Mouse (Mus musculus) v-Abl transformed pro-B cells (cell line): ENCODE measurements around the gene Otulinl.

Experiments used
- in situ Hi-C, 2 experiments: fragments of 400-800 bp; cut with MboI; formaldehyde crosslinking; loops; one replicate each; pipeline ENCODE4 v1.15.1; 2025; ENCODE audit not compliant: unreplicated experiment in 2 of 2

Gene Otulinl

DNA sequence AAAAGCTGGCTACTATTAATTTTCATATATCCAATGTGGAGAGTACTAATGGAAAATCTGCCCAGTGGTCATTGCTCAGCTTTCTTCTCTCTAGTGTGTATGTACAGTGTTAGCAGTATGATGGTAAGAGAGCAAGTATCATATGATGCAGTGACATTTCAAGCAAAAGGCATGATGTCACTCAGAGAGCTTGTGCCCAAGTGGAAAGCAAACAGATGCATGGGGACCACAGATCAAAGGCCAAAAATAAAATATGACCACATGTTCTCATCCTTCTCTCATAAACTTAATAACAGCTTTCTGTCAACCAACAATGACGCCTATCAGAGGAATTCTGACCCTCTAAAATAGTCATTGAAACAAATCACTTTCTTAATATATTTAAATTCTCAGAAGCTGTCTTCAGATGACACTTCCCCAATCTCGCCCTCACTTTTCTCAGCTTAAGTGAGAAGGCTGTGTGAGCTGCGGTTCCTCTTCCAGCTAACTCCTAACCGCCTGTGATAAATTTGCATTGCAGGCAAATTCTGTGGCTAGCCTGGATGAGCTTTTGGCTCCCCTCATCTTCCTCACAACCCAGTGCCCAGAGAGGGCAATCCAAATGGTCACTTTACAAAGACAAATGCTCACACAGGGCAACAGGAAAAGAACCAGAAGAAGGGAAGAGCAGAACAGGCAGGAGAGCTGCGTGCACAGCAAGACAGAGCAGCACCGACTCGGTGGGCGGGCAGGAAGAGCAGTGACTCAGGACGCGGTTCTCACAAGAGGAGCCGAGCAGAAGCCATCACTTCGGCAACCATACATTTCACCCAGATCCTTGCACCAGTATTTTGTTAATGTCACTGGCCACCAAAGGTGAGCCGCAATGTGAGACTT is 56.1 kb downstream of the Otulinl start:
- in situ Hi-C loops: loop anchor here (25.0 kb wide), 2 partner anchors 1638 to 1788 kb away; partner anchors contain the start of genes Zfp622 (in 2 of the 2) and Retreg1 (in 1 of the 2)

DNA sequence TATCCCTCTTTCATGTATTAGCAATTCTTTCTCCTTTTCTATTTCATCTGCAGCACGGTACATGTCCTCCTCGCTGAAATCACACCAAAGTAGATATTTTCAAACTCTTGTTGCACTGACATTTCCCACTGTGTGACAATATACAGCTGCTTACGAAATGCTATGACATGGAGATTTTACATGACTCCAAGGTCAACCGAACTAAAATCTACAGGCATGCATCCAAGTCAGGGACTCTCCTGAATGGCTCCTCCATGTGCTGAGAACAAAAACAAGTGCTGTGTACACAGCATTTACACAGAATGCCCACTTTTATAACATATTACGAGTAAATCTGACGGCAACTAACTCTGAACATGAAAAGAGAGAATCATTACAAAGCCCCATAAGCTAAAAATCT is 58.1 kb downstream of the Otulinl start:
- in situ Hi-C loops: loop anchor here in 1 of 2 experiments (5.0 to 25.0 kb wide), 2 partner anchors 36 to 1986 kb away; no protein-coding TSS in a partner anchor

DNA sequence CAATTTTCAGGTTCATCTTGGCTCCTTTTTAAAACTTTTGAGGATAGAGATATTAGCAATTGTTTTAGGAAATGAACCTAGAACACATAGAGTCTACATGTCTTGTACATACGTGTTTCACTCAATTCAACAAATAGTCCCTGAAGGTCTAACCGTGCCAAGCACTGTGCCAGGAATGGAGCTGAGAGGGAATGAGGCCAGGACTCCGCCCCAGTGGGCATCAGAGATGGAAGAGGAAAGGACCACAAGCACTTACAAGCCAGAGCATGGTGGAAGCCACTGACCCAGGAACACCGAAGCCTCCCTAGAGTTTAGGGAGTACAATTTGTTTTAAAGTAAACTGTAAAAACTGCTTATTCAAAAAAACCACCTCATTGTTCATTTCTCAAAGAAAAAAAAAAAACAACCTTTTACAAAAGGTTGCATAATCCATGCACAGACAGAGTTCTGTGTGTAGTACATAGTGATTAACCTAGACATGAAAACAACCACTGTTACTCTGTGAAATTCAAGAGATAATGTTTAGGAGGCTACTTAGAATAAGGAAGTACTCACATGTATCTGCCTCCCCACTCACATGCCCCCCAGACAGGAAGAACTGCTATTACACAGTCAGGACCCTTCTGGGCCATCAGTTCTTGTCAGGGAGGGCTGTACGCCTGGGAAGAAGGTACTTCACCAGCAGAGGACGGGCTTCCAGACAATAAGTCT is 60.7 kb downstream of the Otulinl start:
- in situ Hi-C loops: loop anchor here in 1 of 2 experiments (5.0 to 25.0 kb wide), 2 partner anchors 33 to 1983 kb away; no protein-coding TSS in a partner anchor

- in situ Hi-C loops: loop anchor here (5.0 to 25.0 kb wide), 3 partner anchors 32 to 1982 kb away; no protein-coding TSS in a partner anchor
Measured at GRCm38 (mm10) chr15:27619683-27620082, 61.7 kb downstream of the Otulinl start.

DNA sequence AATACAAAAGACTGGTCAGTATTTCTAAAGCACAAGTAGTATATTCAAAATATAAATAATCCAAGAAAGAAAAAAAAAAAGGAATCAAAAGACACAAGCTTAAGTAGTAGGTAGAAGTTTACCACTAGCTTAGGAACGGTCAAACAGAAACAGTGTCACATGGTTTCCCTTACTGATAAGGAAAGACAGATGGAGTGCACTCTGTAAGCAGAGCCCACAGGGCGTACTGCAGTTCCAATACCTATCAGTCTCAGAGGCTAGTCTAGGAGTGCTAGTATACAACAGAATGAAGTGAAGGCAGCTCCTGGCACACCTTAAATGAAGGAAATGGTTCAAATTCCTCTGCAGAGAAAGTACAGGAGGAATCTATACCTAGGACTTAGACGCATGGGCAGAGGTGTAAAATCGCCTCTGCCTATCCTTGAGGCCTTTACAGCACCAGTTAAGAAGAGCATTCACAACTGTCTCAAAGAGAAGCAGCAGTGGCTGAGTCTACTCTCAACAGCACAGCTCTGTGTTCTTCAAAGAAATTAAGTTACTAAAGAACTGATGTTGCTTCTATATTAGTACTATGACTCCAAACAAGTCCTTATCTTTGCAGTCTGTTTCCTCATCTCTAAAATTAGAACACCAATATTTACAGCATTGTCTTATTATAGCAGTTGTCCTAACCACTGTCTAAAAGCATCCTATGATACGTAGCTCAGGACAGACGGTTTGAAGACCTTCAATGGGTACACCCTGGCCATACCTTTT is 62.4 kb downstream of the Otulinl start:
- in situ Hi-C loops: loop anchor here (5.0 to 25.0 kb wide), 2 partner anchors 37 to 1982 kb away; no protein-coding TSS in a partner anchor

DNA sequence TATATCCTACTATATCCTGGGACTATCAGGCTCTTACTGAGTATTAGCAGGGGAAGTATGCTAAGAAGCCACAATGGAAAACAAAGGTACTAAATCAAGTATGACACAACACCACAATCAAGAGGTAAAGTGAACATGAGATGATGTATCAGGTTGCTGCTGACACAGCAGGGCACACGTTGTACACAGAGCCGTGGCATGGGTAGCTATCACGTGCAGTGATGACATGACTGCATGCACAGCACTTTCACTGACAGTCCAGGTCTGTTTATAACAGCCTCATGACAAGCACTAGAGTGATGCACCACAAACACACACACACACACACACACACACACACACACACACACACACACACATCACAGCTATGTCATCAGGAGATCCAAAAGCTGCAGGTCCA is 64.2 kb downstream of the Otulinl start:
- in situ Hi-C loops: loop anchor here (5.0 to 25.0 kb wide), 2 partner anchors 35 to 1980 kb away; no protein-coding TSS in a partner anchor

DNA sequence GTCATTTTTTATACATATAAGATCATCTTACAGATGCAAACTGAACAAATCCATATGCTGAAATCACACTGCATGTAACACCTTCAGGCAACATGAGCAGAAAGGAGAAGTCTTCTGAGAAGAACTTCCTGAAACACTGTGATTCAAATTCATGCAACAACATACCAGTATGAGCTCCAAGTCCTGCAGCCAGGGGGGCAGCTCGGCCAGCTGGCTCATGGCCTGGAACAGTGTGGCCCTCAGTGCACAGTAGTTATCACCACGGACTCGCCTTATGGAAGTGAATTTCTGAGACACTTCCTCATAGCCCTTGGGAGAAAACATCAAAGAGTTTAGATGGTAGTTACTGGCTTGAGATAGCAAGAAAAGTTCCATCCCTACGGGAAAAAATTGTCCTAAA is 65.2 kb downstream of the Otulinl start:
- in situ Hi-C loops: loop anchor here (5.0 to 25.0 kb wide), 2 partner anchors 34 to 1979 kb away; no protein-coding TSS in a partner anchor

DNA sequence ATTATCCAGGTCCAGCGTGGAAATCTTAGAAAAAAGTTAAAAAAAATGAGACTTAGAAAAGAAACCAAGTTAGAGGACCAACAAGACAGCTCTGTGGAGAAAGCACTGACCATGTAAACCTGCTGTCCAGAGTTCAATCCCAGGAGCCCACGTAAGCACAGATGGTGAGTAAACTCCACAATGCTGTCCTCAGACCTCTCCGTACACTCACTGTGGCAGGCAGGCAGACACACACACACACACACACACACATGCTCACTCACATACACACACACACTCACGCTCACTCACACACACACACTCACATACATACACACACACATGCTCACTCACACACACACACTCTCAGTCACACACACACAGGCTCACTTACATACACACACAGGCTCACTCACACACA is 68.1 kb downstream of the Otulinl start:
- in situ Hi-C loops: loop anchor here in 1 of 2 experiments (5.0 to 25.0 kb wide), 2 partner anchors 291 to 1976 kb away; no protein-coding TSS in a partner anchor

DNA sequence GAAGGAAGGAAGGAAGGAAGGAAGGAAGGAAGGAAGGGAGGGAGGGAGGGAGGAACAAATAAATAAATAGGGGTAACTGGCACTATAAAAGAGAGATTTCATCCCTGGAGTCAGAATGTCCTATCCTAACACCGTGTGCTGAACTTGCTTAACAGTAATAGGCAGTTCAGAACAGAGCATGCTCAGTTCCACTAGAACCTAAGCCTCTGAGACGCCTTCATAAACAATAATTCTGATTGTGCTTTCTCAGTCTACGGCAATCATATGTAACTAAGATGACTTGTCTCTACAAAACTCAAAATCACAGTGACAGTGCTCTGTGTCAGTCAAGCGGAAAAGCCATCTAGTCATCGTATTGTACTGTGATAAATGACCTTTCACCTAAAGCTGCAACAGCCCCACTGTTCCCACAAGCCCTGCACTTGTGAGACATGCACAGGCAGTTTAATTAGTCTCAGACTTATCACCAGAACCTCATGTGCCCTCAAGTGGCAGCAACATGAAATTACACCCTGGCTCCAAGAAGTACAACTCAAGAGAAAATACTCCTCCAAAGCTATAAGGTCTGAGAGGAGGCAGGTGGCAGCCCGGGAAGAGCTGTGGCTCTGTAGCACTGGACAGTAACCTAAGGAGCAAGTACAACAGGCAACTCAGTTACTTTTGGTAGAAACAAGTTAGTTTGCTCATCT is 68.7 kb downstream of the Otulinl start:
- in situ Hi-C loops: loop anchor here in 1 of 2 experiments (5.0 to 25.0 kb wide), 2 partner anchors 290 to 1975 kb away; no protein-coding TSS in a partner anchor

DNA sequence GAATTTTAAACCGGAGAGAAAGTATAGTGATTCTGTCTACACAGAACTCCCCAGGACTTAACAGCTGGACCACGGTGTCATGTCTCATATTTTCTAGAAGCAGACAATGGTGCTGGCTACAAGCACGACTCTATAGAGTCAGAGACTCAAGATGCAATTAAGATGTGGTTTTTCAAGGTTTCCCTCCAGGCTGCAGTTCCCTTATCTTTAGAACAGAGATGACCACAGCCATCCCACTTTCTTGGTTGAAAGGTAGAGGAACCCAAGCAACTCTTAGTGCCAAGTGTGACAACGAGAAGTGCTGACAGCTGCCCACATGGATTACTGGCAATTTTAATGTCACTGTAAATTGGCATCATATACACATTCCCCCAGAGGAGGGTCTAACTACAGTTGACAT is 71.8 kb downstream of the Otulinl start:
- in situ Hi-C loops: loop anchor here (10.0 to 25.0 kb wide), 2 partner anchors 1972 to 1985 kb away; partner anchors contain the start of gene Myo10 (in 1 of the 2)

DNA sequence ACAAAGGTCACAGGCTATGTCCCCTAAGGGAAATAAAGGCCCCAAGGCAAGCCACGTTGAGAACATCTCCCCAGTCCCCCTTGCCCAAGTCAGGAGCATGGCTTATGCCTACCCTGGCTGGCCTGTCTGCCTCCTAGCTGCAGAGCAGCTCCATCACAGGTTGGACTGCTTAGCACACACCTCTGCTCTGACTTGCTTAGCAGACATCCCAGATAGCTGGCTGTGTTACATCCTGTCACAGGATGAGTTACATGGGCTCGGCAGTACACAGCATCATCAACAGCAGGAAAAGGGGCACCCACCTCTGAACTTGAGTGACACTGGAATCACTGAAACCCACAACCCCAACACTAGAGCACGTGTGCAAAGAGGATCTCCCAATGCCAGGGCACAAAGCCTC is 76.1 kb downstream of the Otulinl start:
- in situ Hi-C loops: loop anchor here (10.0 to 25.0 kb wide), 2 partner anchors 1968 to 1980 kb away; partner anchors contain the start of gene Myo10 (in 1 of the 2)
